Mouse (Mus musculus) CD4-positive helper T cell, adult 2 months (primary cell): Measurements from ENCODE around the gene Spdef.

ENCODE experiments used
- DNase-seq: peaks from one replicate; pipeline ENCODE4 v3.0.0-alpha.2; 2012; ENCODE audit warnings: low read depth, missing footprints, low spot score

The Spdef gene

DNA sequence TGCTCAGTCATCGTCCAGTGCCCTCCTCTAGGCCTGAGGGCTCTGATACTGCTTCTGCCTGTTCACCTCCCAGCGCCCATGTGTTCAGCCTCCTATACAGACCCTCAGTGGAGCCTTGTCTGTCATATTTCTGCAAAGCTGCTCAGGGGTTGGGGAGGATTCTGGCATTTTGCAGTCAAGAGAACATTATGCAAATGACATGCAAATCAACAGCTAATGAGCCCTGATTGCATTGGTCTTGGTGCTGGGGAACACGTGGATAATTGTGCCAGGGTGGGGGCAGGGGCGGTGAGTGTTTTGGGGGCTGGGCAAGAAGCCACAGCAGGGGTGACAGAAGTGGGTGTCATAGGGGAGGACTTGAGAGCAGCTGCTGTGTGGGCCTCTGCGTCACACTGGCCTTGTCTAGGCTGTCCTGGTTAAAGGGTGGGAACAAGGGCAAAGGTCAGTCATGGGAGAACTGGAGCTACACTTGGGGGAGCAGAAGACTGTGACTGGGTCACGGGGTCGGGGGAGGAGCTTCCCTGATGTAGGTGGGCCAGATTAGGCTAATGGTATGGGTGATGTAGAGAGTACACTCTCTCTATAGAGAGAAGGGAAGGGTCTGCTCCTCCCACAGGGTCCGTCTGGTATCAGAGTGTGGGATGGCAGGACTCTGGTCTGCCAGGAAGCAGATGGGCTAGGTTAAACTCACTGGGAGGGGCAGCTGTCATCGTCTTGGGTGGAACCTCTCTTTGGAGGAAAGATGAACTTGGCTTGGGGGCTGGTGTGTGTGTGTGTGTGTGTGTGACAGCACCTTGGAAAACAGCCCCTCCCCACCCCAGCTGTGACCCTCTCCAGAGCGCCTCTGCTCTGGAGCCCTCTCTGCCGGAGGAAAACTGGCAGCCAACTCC is 49.6 kb downstream of the Spdef start:
- no peak for DNase-seq

DNA sequence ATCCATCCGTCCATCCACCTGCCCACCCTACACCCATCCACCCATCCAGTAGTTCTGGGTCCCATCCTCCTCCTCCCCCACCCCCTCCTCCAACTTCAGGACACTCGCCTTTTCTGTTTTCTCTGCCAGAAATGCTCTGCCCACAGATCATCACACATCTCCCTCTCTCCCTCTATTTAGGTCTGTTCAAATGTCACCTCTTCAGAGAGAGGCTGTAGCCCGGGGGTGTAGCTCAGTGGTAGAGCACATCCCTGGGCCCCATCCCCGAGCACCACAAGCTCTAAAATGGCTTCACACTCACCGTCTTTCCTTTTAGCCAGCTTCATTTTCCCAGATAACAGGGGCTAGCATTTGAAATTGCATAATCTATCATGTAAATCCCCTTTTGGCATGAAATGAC is 51.0 kb downstream of the Spdef start:
- DNase-seq, result no peak

DNA sequence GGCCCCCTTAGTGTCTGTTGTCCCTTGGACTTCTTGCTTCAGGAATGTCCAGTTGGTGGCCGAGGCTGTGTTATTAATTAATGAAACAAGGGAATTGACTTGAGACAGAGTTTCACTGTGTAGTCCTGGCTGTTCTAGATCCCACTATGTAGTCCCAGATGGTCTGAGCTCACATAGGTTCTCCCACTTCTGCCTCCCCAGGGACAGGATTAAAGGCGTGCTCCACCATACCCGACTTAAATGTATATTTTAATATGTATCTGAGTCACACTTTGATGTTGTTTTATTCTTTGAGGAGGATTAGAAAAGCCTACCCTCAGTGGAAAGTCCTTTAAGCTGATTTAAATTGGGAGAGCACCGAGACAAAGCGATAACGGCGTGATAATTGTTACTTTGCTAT is 52.5 kb downstream of the Spdef start:
- no peak for DNase-seq

DNA sequence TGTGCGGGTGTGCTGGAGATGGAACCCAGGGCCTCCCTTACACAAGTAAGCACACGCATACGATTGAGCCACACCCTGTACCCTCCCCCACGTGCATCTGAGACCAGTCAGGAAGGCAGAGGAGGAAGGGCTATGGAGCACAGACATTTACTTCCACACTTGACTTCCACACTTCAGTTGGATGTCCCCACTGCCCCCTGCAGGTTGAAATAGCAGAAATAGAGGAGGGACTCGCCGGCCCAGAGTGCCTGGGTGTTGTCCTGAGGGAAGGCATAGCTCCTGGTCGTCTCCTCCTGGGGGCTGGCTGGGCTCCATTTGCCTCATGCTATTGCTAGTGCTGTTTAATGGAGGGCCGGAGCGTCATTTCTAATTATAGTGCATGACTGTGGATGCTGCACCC is 53.3 kb downstream of the Spdef start:
- no peak for DNase-seq

DNA sequence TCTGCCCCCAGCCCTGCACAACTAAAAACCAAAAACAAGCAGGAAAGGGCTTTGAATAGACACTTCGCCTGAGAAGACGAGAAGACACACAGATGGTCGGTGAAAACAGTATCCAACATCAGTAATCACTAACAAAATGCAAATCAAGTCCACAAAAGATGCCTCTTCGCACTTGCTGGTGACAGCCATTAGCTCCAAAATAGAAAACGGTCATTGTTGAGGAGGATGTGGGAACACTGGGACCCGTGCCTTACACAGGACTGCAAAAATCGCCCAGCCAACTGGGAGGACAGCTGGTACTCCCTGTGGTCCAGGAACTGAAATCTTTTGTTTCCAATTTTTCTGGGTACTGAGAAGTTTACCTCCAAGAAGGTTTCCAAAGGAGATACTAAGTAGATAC is 54.8 kb downstream of the Spdef start:
- DNase-seq, result no peak

DNA sequence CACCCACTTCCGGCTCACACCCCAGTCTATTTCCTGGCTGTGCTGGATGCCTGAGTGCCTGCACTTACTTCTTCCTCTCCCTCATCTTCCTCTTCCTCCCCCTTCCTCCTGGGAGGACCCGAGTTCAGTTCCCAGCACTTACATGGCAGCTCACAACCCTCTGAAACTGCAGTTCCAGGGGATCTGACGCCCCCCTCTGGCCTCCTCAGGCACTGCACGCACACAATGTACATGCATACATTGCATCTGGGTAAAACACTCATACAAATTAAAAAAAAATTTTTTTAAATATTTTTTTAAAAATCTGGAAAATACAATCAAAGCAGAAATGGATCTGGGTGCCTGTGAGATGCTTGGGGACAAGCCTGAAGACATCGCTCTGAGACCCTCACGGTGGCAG is 57.0 kb downstream of the Spdef start:
- DNase-seq, result no peak
